Mouse (Mus musculus): Measurements from ENCODE around the gene Slfn14.

DNA sequence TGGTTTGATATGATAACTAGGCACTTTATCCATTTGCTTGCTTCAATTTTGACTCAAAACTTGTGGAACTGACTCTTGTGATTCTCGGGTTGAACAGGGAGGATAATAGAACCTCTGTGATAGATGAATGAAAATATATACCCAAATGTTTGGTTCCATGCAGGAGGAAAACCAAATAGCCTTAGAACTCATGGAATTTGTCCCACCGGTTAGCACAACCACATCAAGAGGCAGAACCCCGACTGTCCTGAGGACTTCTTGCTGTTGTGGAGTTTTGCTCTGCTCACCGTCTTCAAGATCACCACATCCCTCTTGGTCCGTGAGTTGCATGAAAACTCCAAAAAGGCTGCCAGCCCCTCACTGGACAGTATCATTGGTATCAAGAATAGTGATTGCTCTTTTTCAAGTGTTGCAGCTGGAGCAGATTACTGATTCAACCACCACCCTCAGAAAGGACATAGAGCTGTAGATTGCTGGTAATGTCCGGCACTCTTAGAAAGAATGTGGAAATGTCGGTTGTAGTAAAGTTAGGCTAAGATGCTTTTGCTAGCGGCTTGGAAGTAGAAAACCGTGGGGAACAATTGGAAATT is 61.1 kb downstream of the Slfn14 start:
- TF ChIP-seq CTCF (IDR thresholded peaks at IDR 0.05; ENCODE audit: low read depth, low read length) (no peak), POLR2A (IDR thresholded peaks at IDR 0.05; ENCODE audit: borderline replicate concordance, low read depth, low read length) (no peak)
